Mouse (Mus musculus) erythroblast, embryonic 14.5 days (primary cell): ENCODE results near the gene Rimklb. TPM values are rescaled to one million over a fixed set of nuclear protein-coding genes. Genes with fewer than 3 reads are reported as not detected.

ENCODE experiments used
- H3K27me3 ChIP-seq: 2 replicates; pipeline ENCODE4 v1.6.1; 2012; ENCODE audit warnings: inconsistent platforms; ENCODE audit not compliant: control insufficient read depth
- H3K36me3 ChIP-seq: 2 replicates; pipeline ENCODE4 v1.6.1; 2012; ENCODE audit warnings: mild to moderate bottlenecking, inconsistent platforms; ENCODE audit not compliant: control insufficient read depth
- H3K4me1 ChIP-seq: 2 replicates; pipeline ENCODE4 v1.6.1; 2012; ENCODE audit warnings: inconsistent platforms; ENCODE audit not compliant: control insufficient read depth
- H3K4me3 ChIP-seq: replicated peaks from 2 replicates; pipeline ENCODE3; 2012; ENCODE audit warnings: moderate library complexity, mild to moderate bottlenecking, inconsistent platforms
- H3K9me3 ChIP-seq: 2 replicates; pipeline ENCODE4 v1.6.1; 2012; ENCODE audit warnings: low read length, inconsistent platforms, mixed read lengths; ENCODE audit not compliant: control insufficient read depth
- GATA1 ChIP-seq: IDR thresholded peaks from 2 replicates; pipeline ENCODE4 v1.6.1; 2012; ENCODE audit warnings: low read length, inconsistent platforms, mixed read lengths
- TAL1 ChIP-seq: IDR thresholded peaks from 3 replicates; pipeline ENCODE4 v1.6.1; 2012; ENCODE audit warnings: low read length, inconsistent platforms, mixed read lengths
- polyA plus RNA-seq: library from polyadenylated mRNA; stranded (reverse); fragments of >175 nt; gene quantifications from 2 replicates; pipeline ENCODE4 v1.2.3, GENCODE M21; 2012

Rimklb gene
- polyA plus RNA-seq, 1 experiment: not detected

DNA sequence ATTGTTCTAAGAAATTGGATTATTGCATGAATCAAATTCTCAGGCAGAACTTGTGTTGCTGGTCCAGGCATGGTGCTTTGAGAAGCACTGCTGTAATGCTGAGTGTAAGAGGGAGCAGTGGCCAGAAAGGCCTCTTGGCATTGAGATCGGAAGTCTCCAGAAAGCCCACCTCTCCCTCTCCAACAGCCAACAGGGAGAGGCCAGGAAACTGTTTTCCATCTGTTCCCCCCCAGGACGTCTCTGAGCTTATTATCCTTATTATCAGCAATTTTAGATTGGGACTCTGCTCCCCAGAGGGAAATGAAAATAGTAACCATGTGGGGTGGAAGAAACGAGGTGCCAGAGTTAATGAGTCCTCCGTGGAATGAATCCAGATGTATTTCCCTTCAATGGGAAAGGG is 82.2 kb downstream of the Rimklb start:
- no peak overlapping the region for H3K4me3 ChIP-seq
- TF ChIP-seq TAL1 (no peak), GATA1 (no peak)
- no peaks in the 10 kb centered on the region for H3K9me3 ChIP-seq
- H3K4me1 ChIP-seq: peaks cover 8% of the 10 kb centered on the region
- no peaks in the 10 kb centered on the region for H3K36me3 ChIP-seq
- no peaks in the 10 kb centered on the region for H3K27me3 ChIP-seq

DNA sequence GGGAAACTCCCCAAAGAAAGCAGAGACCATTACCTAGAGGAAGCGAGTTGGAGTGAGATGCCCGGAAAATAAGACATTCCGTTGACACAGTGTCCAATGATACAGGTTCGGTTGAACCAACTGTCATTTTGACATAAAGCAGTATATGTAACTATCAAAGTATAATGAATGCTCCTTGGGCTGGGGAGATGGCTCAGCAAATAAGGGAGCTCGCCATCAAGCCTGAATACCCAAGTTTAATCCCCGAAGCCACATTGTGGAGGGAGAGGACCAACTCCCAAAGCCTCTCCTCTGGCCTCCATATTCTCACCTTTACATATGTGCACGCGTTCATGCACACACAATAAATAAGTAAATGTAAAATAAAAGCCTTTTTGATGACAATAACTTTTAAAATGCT is 87.3 kb downstream of the Rimklb start:
- Histone ChIP-seq H3K9me3 (no peaks in the 10 kb centered on the region), H3K36me3 (no peaks in the 10 kb centered on the region), H3K4me1 (peaks cover 8% of the 10 kb centered on the region), H3K27me3 (peaks cover 23% of the 10 kb centered on the region), H3K4me3 (no peak overlapping the region)
- TF ChIP-seq TAL1: no peak
- TF ChIP-seq GATA1: no peak

DNA sequence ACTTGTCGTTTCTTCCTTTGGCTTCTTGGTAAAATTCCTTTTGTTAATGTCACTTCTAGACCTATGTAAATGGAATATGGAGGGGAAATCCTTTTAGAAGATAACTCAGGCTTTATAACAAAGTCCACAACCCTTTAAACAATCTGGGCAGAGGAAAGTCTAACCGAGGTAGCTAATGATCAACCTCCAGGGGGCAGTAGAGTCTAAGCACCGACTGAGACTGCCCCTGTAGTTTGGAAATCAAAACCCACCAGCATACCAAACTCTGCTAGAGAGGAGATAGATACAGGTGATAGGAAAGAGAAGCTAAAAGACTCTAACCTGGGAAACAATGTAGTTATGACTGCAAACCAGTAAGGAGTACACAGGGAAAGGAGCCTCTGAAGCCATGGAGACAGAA is 96.3 kb downstream of the Rimklb start:
- H3K4me3 ChIP-seq: no peak overlapping the region
- no peaks in the 10 kb centered on the region for H3K36me3 ChIP-seq
- H3K27me3 ChIP-seq: peaks cover 16% of the 10 kb centered on the region
- no peak for TF ChIP-seq TAL1
- no peak for TF ChIP-seq GATA1
- H3K9me3 ChIP-seq: no peaks in the 10 kb centered on the region
- H3K4me1 ChIP-seq: peaks cover 7% of the 10 kb centered on the region

DNA sequence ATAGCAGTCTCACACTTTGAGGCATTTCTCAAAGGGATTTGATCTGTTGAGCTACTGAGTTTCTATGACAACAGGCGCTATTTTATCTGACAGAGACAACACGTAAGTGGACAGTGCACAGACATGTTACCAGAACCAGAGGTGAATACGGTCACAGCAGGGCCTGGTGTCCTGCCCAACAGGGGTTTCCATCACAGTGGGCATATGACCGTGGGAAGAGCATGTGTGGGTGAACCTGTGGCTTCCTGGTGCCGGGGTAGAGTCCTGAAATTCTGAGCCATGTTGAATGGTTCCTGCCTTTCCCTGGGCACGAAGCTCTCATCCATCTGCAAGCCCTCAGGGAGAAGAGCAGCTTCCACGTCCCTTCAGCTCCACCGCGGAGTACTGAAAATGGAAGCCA is 98.3 kb downstream of the Rimklb start:
- no peak overlapping the region for H3K4me3 ChIP-seq
- H3K9me3 ChIP-seq: peaks cover 6% of the 10 kb centered on the region
- peaks cover 9% of the 10 kb centered on the region for H3K27me3 ChIP-seq
- peaks cover 24% of the 10 kb centered on the region for H3K4me1 ChIP-seq
- H3K36me3 ChIP-seq: peaks cover 6% of the 10 kb centered on the region
- no peak for TF ChIP-seq GATA1
- no peak for TF ChIP-seq TAL1

Other genes starting within 250 kb of the Rimklb start
- gene Klrg1, start 215.9 kb downstream of the Rimklb start, polyA plus RNA-seq: not detected in 2 replicates
- 0.79 and 0.87 TPM in 2 replicates for gene M6pr, start 190.0 kb downstream of the Rimklb start, polyA plus RNA-seq
- 0.20 and 0.24 TPM in 2 replicates for gene Phc1, start 158.2 kb downstream of the Rimklb start, polyA plus RNA-seq
- gene Mfap5, start 7.1 kb upstream of the Rimklb start, polyA plus RNA-seq: not detected in 2 replicates
- 0.03 TPM in 1 of 2 replicates, not detected in the other for gene Aicda, start 55.0 kb upstream of the Rimklb start, polyA plus RNA-seq
- 0.04 TPM in 1 of 2 replicates, not detected in the other for gene Apobec1, start 103.7 kb upstream of the Rimklb start, polyA plus RNA-seq
- gene Gdf3, start 111.3 kb upstream of the Rimklb start, polyA plus RNA-seq: 0.03 TPM in 1 of 2 replicates, not detected in the other
- gene Dppa3, start 127.6 kb upstream of the Rimklb start, polyA plus RNA-seq: not detected in 2 replicates
- 0.06 TPM in 1 of 2 replicates, not detected in the other for gene Nanog, start 208.7 kb upstream of the Rimklb start, polyA plus RNA-seq